Mouse (Mus musculus): ENCODE measurements around the gene Srd5a1. TPM values are rescaled to one million over a fixed set of nuclear protein-coding genes. Genes with fewer than 3 reads are reported as not detected.

The Srd5a1 gene
- total RNA-seq, 2 experiments from 2014 or later, result 0.33 to 0.42 TPM

DNA sequence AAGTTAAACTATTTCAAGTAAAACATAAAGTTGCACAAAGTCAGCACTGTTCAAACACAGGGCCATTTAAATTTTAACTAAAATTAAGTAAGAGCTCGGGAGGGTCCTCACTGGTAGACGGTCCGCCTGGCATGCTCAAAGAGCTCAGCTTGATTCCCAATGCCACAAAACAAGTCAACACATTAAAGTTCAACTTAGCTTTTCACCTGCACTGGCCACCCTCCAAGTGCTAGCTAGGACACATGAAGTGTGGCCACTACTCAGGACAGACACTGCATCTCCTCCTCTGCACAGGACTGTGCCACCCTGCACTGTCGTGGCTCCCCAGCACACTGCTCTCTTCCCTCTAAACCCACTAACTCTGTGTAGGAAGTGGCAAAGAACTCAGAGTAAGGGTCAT is 85.4 kb downstream of the Srd5a1 start:
- DNase-seq, result no peak
- intact Hi-C loops (cut with DNase I), result no loop called here

DNA sequence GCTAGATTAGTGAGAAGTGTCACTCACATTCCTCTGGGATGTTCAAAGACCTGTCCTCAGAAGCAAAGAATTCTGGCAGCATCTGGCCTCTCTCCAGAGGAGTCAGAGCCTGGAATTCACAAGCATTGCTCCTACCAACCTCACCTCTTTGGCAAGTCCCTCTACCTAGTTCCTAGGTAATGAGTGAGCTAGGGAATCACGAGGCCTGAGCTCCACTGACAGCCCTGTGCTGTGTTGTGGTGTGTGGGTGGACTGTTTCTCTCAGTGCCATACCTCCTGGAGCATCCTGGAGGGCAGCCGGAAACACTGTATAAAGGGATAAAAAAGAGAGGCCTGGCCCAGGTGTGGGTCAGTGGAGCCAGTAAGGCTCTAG is 87.1 kb downstream of the Srd5a1 start:
- DNase-seq, result no peak
- intact Hi-C loops (cut with DNase I), result no loop called here

Other genes with a start within 250 kb of the Srd5a1 start
- 10 to 100 TPM; 40.7 to 41.0 TPM for gene Nsun2, start 77.7 kb downstream of the Srd5a1 start, total RNA-seq (2021)
- 1 to 10 TPM; 5.3 to 6.5 TPM for gene Tent4a, start 76.8 kb downstream of the Srd5a1 start, total RNA-seq (2021)
- under 1 TPM; 0.43 to 0.52 TPM for gene Ube2ql1, start 128.4 kb upstream of the Srd5a1 start, total RNA-seq (2021)
- 1 to 10 TPM; 9.5 to 10.0 TPM for gene Med10, start 191.0 kb upstream of the Srd5a1 start, total RNA-seq (2021)

All from gastrocnemius, postnatal 36 days (tissue).